Mouse (Mus musculus): ENCODE results near the gene Tagap. TPM values are rescaled to one million over a fixed set of nuclear protein-coding genes. Genes with fewer than 3 reads are reported as not detected.

Gene Tagap
- polyA plus RNA-seq, 1 experiment from 2014 or later: 0.50 TPM

- H3K27ac ChIP-seq: no peak overlapping the region
- H3K27me3 ChIP-seq: no peaks in the 10 kb centered on the region
- H3K4me2 ChIP-seq: no peak overlapping the region
- WGBS: 85% methylated on average over 3 of the region's 3 CpGs
- H3K9me3 ChIP-seq (replicated peaks): no peaks in the 10 kb centered on the region
- H3K9ac ChIP-seq: no peak overlapping the region
- no peak for ATAC-seq (replicated peaks; ENCODE audit: insufficient number of reproducible peaks, insufficient read depth, low FRiP score, low read depth)
- H3K4me1 ChIP-seq (replicated peaks): no peaks in the 10 kb centered on the region
- no peaks in the 10 kb centered on the region for H3K36me3 ChIP-seq
- no peak overlapping the region for H3K4me3 ChIP-seq
These were observed 31.7 kb upstream of the Tagap start for GRCm38 (mm10) chr17:7894094-7894493.

GRCm38 (mm10) chr17:7896047-7896635 is 29.7 kb upstream of the Tagap start:
- H3K4me1 ChIP-seq (replicated peaks): no peaks in the 10 kb centered on the region

DNA sequence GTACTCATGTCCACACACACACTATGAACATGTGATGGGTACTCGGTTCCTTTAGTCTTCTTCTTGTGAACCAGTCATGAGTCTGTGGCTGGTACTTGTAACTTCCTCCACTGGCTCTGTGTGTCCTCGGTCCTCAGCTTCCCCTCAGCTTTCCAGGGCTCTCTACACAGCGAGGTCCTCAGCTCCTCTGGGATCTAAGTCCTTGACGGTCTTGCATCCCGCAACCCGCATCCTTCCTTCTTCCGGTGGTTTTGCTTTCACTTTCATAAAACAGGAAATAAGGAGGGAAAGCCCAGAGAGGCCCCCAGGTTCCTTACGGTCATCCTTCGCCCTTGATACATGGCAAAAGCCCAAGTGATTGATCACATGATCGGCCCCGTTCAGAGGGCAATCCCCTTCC is 28.7 kb upstream of the Tagap start:
- Histone ChIP-seq H3K27me3 (no peaks in the 10 kb centered on the region), H3K9ac (no peak overlapping the region), H3K36me3 (no peaks in the 10 kb centered on the region), H3K4me3 (no peak overlapping the region), H3K27ac (no peak overlapping the region), H3K4me2 (no peak overlapping the region), H3K9me3 (replicated peaks) (no peaks in the 10 kb centered on the region), H3K4me1 (replicated peaks) (no peaks in the 10 kb centered on the region)
- 69% methylated on average over 11 of the region's 11 CpGs for WGBS
- no peak for ATAC-seq (replicated peaks; ENCODE audit: insufficient number of reproducible peaks, insufficient read depth, low FRiP score, low read depth)

More at GRCm38 (mm10) chr17:7896047-7896635, 29.7 kb upstream of the Tagap start:
- ATAC-seq (replicated peaks; ENCODE audit: insufficient number of reproducible peaks, insufficient read depth, low FRiP score, low read depth): no peak
- no peaks in the 10 kb centered on the region for H3K27me3 ChIP-seq
- H3K27ac ChIP-seq: no peak overlapping the region
- no peaks in the 10 kb centered on the region for H3K9me3 ChIP-seq (replicated peaks)
- no peak overlapping the region for H3K4me2 ChIP-seq
- H3K9ac ChIP-seq: no peak overlapping the region
- WGBS: 65% methylated on average over 10 of the region's 10 CpGs
- no peaks in the 10 kb centered on the region for H3K36me3 ChIP-seq
- H3K4me3 ChIP-seq: no peak overlapping the region

- Histone ChIP-seq H3K4me1 (replicated peaks) (no peaks in the 10 kb centered on the region), H3K27ac (no peak overlapping the region), H3K9me3 (replicated peaks) (no peaks in the 10 kb centered on the region), H3K9ac (no peak overlapping the region), H3K27me3 (no peaks in the 10 kb centered on the region), H3K4me3 (no peak overlapping the region), H3K4me2 (no peak overlapping the region), H3K36me3 (no peaks in the 10 kb centered on the region)
- ATAC-seq (replicated peaks; ENCODE audit: insufficient number of reproducible peaks, insufficient read depth, low FRiP score, low read depth): no peak
- 67% methylated on average over 4 of the region's 4 CpGs for WGBS
These were observed 28.0 kb upstream of the Tagap start for GRCm38 (mm10) chr17:7897756-7898155.

DNA sequence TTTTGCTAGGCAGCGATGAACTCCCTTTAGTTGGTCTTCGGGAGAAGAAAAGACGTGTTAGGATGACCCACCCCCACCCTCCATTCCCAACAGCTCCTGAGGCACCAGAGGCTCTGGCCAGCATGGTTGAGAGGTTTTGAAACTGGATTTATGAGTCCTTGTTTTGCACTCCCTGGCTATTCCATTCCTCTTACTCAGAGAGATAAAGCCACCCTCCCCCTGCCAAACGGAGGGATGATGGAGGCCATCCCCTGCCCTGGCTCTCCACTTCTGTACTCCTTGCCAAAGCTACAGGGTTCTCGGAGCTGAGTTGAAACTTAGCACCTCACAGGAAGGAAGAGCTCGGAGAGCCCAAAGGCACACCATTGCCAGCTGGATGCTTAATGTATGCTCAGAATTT is 26.6 kb upstream of the Tagap start:
- Histone ChIP-seq H3K36me3 (no peaks in the 10 kb centered on the region), H3K27me3 (no peaks in the 10 kb centered on the region), H3K9me3 (replicated peaks) (no peaks in the 10 kb centered on the region), H3K9ac (no peak overlapping the region), H3K27ac (no peak overlapping the region), H3K4me1 (replicated peaks) (no peaks in the 10 kb centered on the region), H3K4me2 (no peak overlapping the region), H3K4me3 (no peak overlapping the region)
- 58% methylated on average over 6 of the region's 6 CpGs for WGBS
- ATAC-seq (replicated peaks; ENCODE audit: insufficient number of reproducible peaks, insufficient read depth, low FRiP score, low read depth): no peak

- H3K27me3 ChIP-seq: no peaks in the 10 kb centered on the region
- no peaks in the 10 kb centered on the region for H3K4me1 ChIP-seq (replicated peaks)
- no peak overlapping the region for H3K4me3 ChIP-seq
- ATAC-seq (replicated peaks; ENCODE audit: insufficient number of reproducible peaks, insufficient read depth, low FRiP score, low read depth): no peak
- H3K27ac ChIP-seq: no peak overlapping the region
- H3K4me2 ChIP-seq: no peak overlapping the region
- no peaks in the 10 kb centered on the region for H3K36me3 ChIP-seq
- no peak overlapping the region for H3K9ac ChIP-seq
- H3K9me3 ChIP-seq (replicated peaks): no peaks in the 10 kb centered on the region
- 74% methylated on average over 4 of the region's 4 CpGs for WGBS
These were observed 25.8 kb upstream of the Tagap start for GRCm38 (mm10) chr17:7899961-7900360.

GRCm38 (mm10) chr17:7901536-7901935 is 24.3 kb upstream of the Tagap start:
- Histone ChIP-seq H3K4me3 (no peak overlapping the region), H3K27ac (no peak overlapping the region), H3K4me2 (no peak overlapping the region), H3K36me3 (no peaks in the 10 kb centered on the region), H3K9me3 (replicated peaks) (no peaks in the 10 kb centered on the region), H3K9ac (no peak overlapping the region), H3K27me3 (no peaks in the 10 kb centered on the region), H3K4me1 (replicated peaks) (no peaks in the 10 kb centered on the region)
- WGBS: 66% methylated on average over 2 of the region's 2 CpGs
- no peak for ATAC-seq (replicated peaks; ENCODE audit: insufficient number of reproducible peaks, insufficient read depth, low FRiP score, low read depth)

DNA sequence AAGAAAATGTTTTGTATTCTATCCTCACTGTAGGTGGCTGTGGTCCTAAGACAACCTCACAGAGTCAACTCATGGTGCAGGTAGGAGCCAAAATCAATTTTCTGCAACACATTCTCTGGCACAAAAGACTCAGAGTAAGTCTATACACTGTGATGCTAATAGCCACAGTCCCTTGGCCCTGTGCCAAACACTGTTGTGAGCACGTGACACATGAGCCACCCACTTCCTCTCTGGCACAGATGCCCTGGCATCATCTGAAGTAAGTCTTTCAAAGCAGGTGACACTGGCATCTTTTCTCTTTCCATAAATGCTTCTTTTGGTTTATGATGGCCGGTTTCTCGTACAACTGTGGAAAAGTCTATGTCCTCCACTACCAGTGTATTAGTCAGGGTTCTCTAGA is 23.4 kb upstream of the Tagap start:
- Histone ChIP-seq H3K27me3 (no peaks in the 10 kb centered on the region), H3K4me2 (no peak overlapping the region), H3K4me3 (no peak overlapping the region), H3K4me1 (replicated peaks) (no peaks in the 10 kb centered on the region), H3K36me3 (no peaks in the 10 kb centered on the region), H3K9me3 (replicated peaks) (no peaks in the 10 kb centered on the region), H3K9ac (no peak overlapping the region), H3K27ac (no peak overlapping the region)
- ATAC-seq (replicated peaks; ENCODE audit: insufficient number of reproducible peaks, insufficient read depth, low FRiP score, low read depth): no peak
- WGBS: 59% methylated on average over 3 of the region's 3 CpGs

GRCm38 (mm10) chr17:7904992-7905391 is 20.8 kb upstream of the Tagap start:
- Histone ChIP-seq H3K4me3 (no peak overlapping the region), H3K4me1 (replicated peaks) (no peaks in the 10 kb centered on the region), H3K36me3 (no peaks in the 10 kb centered on the region), H3K27ac (no peak overlapping the region), H3K9me3 (replicated peaks) (no peaks in the 10 kb centered on the region), H3K9ac (no peak overlapping the region), H3K4me2 (no peak overlapping the region), H3K27me3 (no peaks in the 10 kb centered on the region)
- WGBS: 21% methylated on average over 2 of the region's 2 CpGs
- no peak for ATAC-seq (replicated peaks; ENCODE audit: insufficient number of reproducible peaks, insufficient read depth, low FRiP score, low read depth)

GRCm38 (mm10) chr17:7905936-7906685 is 19.7 kb upstream of the Tagap start:
- H3K36me3 ChIP-seq: no peaks in the 10 kb centered on the region
- H3K4me3 ChIP-seq: no peak overlapping the region
- no peak overlapping the region for H3K27ac ChIP-seq
- H3K27me3 ChIP-seq: no peaks in the 10 kb centered on the region
- H3K4me2 ChIP-seq: no peak overlapping the region
- H3K4me1 ChIP-seq (replicated peaks): no peaks in the 10 kb centered on the region
- no peak overlapping the region for H3K9ac ChIP-seq
- no peak for ATAC-seq (replicated peaks; ENCODE audit: insufficient number of reproducible peaks, insufficient read depth, low FRiP score, low read depth)
- no peaks in the 10 kb centered on the region for H3K9me3 ChIP-seq (replicated peaks)
- WGBS: 42% methylated on average over 4 of the region's 4 CpGs

- Histone ChIP-seq H3K36me3 (no peaks in the 10 kb centered on the region), H3K4me3 (no peak overlapping the region), H3K27ac (no peak overlapping the region), H3K9me3 (replicated peaks) (no peaks in the 10 kb centered on the region), H3K27me3 (peaks cover 14% of the 10 kb centered on the region), H3K9ac (no peak overlapping the region), H3K4me1 (replicated peaks) (no peaks in the 10 kb centered on the region), H3K4me2 (no peak overlapping the region)
- no peak for ATAC-seq (replicated peaks; ENCODE audit: insufficient number of reproducible peaks, insufficient read depth, low FRiP score, low read depth)
- 55% methylated on average over 2 of the region's 2 CpGs for WGBS
These were observed 11.1 kb upstream of the Tagap start for GRCm38 (mm10) chr17:7914596-7915227.

DNA sequence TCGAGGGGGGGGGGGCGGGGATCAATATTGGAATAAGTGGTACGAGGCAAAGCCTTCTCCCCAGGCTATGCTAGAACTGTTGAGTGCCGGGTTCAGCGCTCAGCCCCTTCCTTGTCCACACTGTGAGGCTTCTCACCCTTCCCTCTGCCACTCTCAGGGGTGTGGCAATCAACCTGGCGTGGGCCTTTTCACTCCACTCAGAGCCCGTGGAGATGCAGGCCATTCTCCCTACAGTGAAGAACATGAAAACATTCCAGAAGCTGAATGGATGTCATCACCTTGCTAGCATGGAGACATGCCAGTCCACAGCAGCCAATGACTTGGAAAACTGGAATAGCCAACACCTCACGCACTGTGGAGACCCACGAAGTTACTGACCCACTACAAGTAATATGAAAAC is 10.0 kb upstream of the Tagap start:
- no peaks in the 10 kb centered on the region for H3K9me3 ChIP-seq (replicated peaks)
- no peaks in the 10 kb centered on the region for H3K36me3 ChIP-seq
- 67% methylated on average over 9 of the region's 9 CpGs for WGBS
- no peak overlapping the region for H3K4me2 ChIP-seq
- peaks cover 14% of the 10 kb centered on the region for H3K27me3 ChIP-seq
- no peak for ATAC-seq (replicated peaks; ENCODE audit: insufficient number of reproducible peaks, insufficient read depth, low FRiP score, low read depth)
- H3K4me1 ChIP-seq (replicated peaks): no peaks in the 10 kb centered on the region
- H3K9ac ChIP-seq: no peak overlapping the region
- no peak overlapping the region for H3K27ac ChIP-seq
- no peak overlapping the region for H3K4me3 ChIP-seq

Measured in heart, embryonic 15.5 days (tissue).